Mouse (Mus musculus) cerebellum, postnatal 10 days (tissue): ENCODE measurements around the gene Pex16.

Experiments used
- DNase-seq, 2 experiments: peaks; one replicate each; pipeline ENCODE4 v3.0.0; 2021; ENCODE audit warnings: mixed read lengths in 2 of 2

Gene Pex16

DNA sequence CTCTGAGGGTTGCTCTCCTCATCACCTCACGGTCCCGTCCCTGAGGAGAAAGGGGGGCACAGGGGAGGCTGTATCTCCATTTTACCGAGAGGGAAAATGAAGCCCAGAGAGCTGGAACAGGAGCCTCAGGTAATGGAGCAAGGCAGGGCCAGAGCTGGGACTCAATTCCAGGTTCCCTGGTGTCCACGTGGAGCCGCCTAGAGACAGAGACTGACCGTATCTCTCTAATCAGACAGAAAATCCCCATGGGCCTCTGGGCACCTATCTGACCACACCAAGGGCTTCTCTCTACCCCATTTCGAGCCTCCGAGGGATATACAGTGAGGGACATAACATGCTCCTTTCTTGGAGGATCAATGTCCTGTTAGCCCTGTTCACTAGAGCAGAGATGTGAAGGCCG, 48.7 kb downstream of the Pex16 start:
- DNase-seq, result no peak

DNA sequence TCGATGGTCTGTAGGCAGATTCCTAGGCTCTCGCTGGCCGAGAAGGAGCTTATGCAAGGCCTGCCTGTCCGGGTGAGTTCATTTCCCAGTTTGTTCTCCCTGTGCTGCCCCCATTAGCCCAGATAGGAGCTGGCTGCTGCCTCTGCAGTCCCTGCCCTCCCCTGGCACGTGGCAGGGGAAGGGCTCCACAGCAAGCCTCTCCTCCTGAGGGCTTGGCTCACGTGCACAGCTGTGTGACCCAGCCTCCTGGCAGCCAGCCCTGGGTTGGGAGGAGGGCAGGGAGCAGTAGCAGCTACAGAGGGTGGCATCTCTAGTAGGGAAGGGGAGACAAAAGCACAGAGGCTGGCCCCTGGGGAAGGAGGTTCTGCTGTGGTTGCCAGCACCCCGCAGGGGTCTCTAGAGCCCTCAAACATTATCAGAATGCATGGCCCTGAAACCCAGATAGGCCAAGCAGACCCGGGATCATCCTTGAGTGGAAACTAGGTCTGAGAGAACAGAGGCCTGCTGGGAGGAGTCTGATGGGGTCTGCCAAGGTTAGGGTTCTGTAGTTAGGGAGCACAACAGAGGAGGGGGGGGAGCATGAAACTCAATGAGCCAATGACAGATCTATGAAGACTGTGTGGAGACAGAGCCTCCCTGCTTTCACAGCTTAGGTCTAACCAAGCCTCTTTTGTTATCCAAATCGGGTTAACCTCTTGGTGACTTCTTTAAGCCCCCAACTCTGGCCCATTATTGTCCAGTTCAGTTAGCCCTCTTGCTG, 49.4 kb downstream of the Pex16 start:
- DNase-seq, result peak; percentile 85 to 90

- DNase-seq, result peak in 1 of 2 experiments; percentile 36
These were observed 50.2 kb downstream of the Pex16 start for GRCm38 (mm10) chr2:92424462-92425308.

DNA sequence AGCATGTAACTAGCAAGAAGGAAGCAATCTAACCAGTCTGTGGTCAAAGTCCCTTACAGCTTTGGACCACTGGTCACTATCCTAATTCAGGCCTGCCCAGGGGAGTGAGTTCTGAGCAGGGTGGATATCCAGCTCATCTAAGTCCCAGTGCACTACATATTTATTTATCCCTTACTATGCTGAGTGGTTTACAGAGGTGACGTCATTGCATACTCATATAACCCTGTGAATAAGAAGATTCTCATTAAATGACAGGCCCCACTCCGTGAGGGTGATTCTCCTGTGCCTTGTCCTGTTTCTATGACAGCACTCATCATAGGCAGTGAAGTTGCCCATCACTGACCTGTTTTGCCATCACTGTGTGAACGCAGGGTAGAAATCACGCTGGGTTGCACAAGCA, 50.9 kb downstream of the Pex16 start:
- no peak for DNase-seq

- DNase-seq, result peak; percentile 72 to 79
These were observed 52.0 kb downstream of the Pex16 start for GRCm38 (mm10) chr2:92426426-92426825.

GRCm38 (mm10) chr2:92427882-92428281, 53.4 kb downstream of the Pex16 start:
- DNase-seq, result peak; percentile 84 to 86

DNA sequence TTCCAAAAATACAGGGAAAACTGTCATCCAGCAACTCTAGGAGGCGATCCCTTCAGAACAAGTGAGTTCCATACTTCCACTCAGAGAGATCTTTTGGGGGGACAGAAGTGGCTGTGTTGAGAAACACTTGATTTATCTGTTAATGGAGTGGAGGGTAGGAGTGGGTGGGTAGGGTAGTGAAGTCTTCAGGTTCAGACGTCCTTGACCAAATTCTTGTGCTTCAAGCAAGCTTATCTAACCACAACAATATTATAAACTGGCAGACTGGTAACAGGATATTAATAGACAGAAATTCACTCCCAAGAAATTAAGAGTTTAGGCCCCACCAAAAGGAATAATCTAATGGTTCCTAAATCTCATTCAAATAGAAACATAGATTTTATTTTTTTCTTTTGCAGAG, 55.6 kb downstream of the Pex16 start:
- DNase-seq, result no peak
